Mouse (Mus musculus) naive thymus-derived CD4-positive, alpha-beta T cell, adult 2 months (primary cell): ENCODE measurements at regions not wholly inside any gene's neighbourhood (a gene's known extent, or its start where the extent isn't known, plus 50 kb on each side); places are given as distances from the start of the nearest gene placed in this dataset.

Experiments used
- DNase-seq: peaks from one replicate; pipeline ENCODE4 v3.0.0-alpha.2; 2011; ENCODE audit warnings: low read depth

DNA sequence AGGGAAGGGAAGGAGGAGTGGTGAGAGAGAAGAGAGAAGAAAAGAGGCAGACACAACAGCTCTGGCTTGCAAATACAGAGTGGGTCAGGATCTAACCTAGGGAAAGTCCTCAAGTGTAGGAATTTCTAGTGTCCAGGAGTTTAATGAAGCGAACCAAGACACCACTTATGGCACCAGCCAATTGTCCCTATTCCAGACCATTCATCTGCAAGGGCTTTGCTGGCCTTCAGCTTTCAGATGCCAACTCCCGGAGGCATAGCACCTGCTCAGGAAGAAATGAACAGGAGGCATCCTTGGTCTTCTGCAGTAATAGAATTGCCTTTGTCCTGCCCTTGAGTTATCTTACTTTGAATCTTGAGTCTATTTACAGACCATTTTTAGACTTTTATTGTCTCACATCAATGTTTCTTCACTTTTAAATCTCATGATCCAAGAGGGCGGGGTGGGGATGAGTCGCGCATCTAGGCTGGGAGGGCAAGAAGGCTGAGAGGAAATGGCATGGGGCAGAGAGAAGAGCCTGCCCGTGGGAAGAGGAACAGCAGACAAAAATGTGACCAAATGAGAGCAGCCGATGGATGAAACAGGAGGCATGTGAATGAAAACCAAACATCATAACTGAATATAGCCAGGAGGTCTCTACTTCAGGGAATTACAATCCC, 190.1 kb upstream of the Hmga2 start:
- no peak for DNase-seq

DNA sequence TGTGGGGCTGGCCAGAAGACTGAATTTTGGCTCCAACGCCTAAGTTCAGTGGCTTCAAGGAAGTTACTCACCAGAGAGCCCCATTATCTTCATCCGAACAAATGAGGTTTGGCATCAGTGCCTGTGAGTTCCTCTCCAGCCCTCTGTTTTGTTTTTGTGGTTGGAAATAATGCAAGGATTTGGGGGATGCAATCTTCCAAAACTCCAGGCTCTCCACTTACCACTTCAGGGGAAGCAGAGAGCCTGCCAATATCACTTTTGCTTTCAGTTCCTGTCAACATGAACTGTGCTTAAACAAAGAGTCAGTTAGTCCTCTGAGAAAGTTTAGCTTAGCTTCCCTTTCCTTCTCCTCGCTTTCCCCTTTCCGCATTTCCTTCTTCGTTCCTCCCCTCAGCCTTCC, 189.4 kb upstream of the Hmga2 start:
- DNase-seq = no peak

DNA sequence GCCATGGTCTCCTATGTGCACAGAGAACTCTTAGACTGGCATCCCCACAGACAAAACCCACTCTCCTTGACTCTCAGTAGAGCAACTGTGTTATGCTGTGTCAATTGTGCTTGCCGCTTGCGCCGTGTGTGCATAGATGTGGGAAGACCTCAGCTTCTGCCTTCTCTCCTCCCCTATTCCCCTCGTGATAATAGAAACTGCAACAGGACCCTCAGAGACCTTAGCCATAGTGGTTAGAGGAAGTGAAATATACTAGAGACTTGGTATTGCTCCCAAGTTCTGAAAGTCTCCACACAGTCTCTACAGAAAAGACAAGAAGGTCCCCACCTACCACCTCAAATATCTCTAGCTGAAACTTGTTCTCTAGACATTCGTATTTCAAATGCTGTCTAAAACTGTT, 188.2 kb upstream of the Hmga2 start:
- DNase-seq = no peak

GRCm38 (mm10) chr10:120663396-120663795, 187.1 kb upstream of the Hmga2 start:
- DNase-seq = no peak

DNA sequence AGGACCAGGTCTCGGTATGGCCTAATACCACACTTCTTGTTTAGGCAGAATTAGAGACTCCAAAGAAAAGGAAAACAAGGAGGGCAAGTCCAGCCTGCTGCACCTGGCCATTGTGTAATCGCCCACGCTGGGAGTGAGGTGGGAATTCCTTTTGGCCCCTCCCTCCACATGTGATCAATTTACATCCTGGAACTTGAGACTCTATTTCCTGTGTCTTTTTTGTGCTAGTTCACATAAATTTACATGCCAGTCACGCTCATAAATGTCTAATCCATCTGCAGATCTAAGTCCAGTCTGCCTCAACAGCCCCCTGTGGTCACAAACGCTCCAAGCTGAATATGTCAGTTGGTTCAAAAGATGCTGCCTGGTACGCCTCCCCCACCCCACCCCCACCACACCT, 184.2 kb upstream of the Hmga2 start:
- no peak for DNase-seq

DNA sequence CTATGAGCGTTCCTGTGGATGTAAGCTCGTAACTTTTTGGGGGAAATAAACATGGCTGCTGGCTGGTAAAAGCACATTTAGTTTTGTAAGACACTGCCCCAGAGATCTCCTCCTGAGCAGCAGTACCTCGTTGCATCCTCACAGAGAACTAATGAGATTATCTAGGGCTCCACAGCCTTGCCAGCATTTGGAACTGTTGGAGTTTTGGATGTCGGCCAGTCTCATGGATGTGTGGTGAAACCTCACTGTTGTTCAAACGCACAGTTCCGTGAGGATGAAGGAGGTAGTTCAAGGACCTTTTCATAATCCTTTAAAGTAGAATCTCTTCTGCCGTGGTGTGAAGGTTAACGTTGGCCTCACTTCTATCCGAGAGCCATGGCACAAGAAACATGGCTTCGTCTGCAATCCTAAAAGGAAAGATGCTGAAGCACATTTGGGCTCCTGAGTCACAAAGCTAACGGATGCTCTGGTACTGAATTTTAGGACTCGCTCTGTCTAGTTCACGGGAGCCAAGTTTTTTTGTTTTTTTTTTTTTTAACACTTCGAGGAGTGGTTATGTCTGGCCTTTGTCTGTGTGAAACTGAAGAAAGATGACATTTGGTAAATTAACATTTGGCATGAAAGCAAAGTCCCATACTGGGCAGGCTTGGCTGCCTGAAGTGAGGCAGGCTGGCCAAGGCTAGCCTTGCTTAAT, 179.1 kb upstream of the Hmga2 start:
- no peak for DNase-seq

GRCm38 (mm10) chr10:120652525-120653215, 176.4 kb upstream of the Hmga2 start:
- DNase-seq = no peak

- DNase-seq = no peak
Observed at GRCm38 (mm10) chr10:120651845-120652244, 175.6 kb upstream of the Hmga2 start.

GRCm38 (mm10) chr10:120650336-120650735, 174.1 kb upstream of the Hmga2 start:
- DNase-seq = no peak

GRCm38 (mm10) chr10:120648741-120649140, 172.5 kb upstream of the Hmga2 start:
- DNase-seq = no peak

GRCm38 (mm10) chr10:120648031-120648430, 171.8 kb upstream of the Hmga2 start:
- no peak for DNase-seq

GRCm38 (mm10) chr10:120647323-120647722, 171.1 kb upstream of the Hmga2 start:
- DNase-seq = no peak

GRCm38 (mm10) chr10:120646862-120647311, 170.6 kb upstream of the Hmga2 start:
- no peak for DNase-seq

GRCm38 (mm10) chr10:120640847-120641246, 164.6 kb upstream of the Hmga2 start:
- no peak for DNase-seq

GRCm38 (mm10) chr10:120638316-120638715, 162.0 kb upstream of the Hmga2 start:
- DNase-seq = no peak

DNA sequence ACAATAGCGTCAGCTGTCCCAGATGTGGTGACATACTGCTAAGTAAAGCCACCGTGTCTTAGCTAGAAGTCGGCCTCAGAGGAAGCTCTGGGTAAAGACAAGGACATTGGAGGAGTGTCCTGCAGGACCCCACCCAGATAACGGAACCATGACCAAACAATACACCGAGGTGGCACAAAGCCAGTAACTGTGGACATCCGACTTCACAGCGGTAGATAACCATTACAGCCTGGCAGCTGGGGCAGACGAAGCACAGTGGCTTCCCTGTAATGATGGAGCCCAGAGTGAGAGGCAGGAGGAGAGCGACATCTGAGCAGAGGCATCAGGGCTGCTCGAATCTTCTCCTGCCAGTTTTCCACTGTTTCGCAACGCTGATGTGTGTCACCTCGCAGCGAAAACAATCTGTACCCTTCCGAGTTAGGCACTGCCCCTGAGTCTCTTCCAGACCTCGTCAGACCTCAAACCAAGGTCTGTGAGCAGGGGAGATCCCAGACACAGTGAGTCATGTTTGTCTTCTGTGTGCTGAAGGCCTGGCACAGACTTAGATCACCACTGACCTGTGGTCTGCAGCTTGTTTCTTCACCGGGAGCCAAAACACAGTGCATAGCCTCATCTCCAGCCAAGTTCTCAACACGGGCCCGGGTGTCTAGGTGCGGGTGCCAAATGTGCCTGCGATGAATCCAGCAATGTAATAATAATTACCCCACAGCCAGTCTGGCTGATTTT, 159.7 kb upstream of the Hmga2 start:
- DNase-seq = no peak

- no peak for DNase-seq
Observed at GRCm38 (mm10) chr10:120635194-120635593, 158.9 kb upstream of the Hmga2 start.

GRCm38 (mm10) chr10:120632071-120632470, 155.8 kb upstream of the Hmga2 start:
- DNase-seq = no peak

DNA sequence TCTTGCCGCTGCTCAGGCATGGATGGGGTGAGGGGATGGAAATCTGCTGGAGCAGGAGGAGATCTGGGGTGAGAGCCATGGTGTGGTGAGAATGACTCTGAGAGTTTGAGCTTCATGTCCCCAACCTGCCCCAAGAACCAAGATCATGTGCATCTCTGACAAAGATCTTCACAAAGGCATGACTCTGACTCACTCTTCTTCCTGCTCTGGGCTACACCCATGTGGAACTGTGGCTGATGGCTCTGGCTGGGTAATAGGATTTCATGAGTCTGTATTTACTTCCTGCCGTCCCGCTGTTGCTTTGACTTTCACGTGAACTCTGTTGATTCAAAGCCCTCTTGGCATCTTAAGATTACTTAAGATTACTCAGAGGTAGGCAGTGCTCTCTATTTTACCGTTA, 151.8 kb upstream of the Hmga2 start:
- peak; percentile 32 for DNase-seq

DNA sequence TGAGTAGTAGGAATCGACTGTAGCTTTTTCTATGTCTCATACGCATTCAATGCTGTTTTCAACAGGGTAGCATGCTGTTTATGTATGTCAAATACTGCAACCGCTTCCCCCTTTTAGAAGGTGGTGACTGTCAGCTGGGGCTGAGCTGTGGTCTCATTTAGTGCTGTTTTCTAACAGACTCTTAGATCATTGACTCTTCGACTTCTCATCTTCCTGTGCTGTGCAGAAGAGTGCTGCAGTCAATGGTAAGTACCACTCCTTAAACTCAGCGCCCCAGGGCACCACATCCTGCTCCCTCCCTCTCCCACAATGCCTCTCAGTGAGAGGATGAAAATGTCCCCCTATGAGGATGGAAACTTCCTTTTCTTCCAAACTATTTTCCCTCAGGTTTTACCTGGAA, 149.2 kb upstream of the Hmga2 start:
- DNase-seq = peak; percentile 69

DNA sequence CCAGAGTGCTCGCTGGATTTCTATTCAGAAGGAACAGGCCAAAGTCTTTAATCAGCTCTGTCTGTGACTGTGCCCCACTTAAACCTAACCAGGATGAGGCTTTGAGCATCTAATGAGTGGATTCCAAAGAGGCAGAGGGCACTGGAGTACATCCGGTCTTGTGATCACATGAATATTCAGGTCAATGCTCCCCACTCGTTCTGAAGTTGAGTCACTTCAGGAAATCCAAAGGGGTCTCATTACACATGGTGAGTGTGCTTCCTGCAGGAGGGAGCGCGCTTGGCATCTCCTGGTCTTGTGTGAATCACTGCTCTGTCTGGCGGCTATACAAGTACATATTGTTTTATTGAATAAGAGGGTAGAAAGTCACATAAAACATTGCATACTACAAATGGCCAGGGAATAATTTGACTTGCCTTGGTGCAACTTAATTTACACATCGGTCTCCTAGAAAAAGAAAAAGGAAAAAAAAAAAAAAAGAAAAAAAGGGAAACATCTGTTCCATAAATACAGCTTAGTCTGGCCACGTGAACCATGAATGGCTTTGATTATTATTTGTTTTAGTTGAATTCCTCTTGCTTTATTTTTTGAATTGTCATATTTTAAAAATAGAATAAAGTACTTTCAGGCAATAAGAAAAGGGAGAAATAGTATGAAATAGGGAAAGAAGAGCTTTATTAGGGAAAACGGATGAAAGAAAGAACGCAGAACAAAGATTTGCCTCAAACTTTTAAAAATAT, 148.1 kb upstream of the Hmga2 start:
- DNase-seq = no peak
